Mouse (Mus musculus): ENCODE results near the gene 4930438A08Rik. TPM values are rescaled to one million over a fixed set of nuclear protein-coding genes. Genes with fewer than 3 reads are reported as not detected.

4930438A08Rik gene
- polyA plus RNA-seq, 1 experiment from 2014 or later: not detected

- H3K4me1 ChIP-seq (replicated peaks; ENCODE audit: control insufficient read depth, insufficient read depth, low read length): no peaks in the 10 kb centered on the region
- H3K9me3 ChIP-seq (ENCODE audit: control insufficient read depth, low read length): no peaks in the 10 kb centered on the region
- no peak for ATAC-seq (replicated peaks; ENCODE audit: low FRiP score, low TSS enrichment, low read depth)
- no peak overlapping the region for H3K9ac ChIP-seq (ENCODE audit: low read length)
- no peaks in the 10 kb centered on the region for H3K27me3 ChIP-seq (replicated peaks; ENCODE audit: control insufficient read depth, insufficient read depth, low read length)
- whole genome bisulfite sequencing: 88% methylated on average over 3 of the region's 3 CpGs
- no peaks in the 10 kb centered on the region for H3K36me3 ChIP-seq (ENCODE audit: control insufficient read depth, insufficient read depth, low read length)
- H3K27ac ChIP-seq (ENCODE audit: low read depth): no peak overlapping the region
- DNase-seq (ENCODE audit: low spot score): no peak
- no peak overlapping the region for H3K4me2 ChIP-seq (ENCODE audit: low read length)
- H3K4me3 ChIP-seq (ENCODE audit: low read depth, low read length): no peak overlapping the region
Measured at GRCm38 (mm10) chr11:58262336-58262735, 12.3 kb upstream of the 4930438A08Rik start.

- no peak for DNase-seq (ENCODE audit: low spot score)
- H3K27ac ChIP-seq (ENCODE audit: low read depth): no peak overlapping the region
- H3K27me3 ChIP-seq (replicated peaks; ENCODE audit: control insufficient read depth, insufficient read depth, low read length): no peaks in the 10 kb centered on the region
- no peaks in the 10 kb centered on the region for H3K36me3 ChIP-seq (ENCODE audit: control insufficient read depth, insufficient read depth, low read length)
- no peak overlapping the region for H3K4me3 ChIP-seq (ENCODE audit: low read depth, low read length)
- H3K9ac ChIP-seq (ENCODE audit: low read length): no peak overlapping the region
- H3K4me1 ChIP-seq (replicated peaks; ENCODE audit: control insufficient read depth, insufficient read depth, low read length): no peaks in the 10 kb centered on the region
- no peak overlapping the region for H3K4me2 ChIP-seq (ENCODE audit: low read length)
- ATAC-seq (replicated peaks; ENCODE audit: low FRiP score, low TSS enrichment, low read depth): no peak
- 65% methylated on average over 2 of the region's 2 CpGs for WGBS
- no peaks in the 10 kb centered on the region for H3K9me3 ChIP-seq (ENCODE audit: control insufficient read depth, low read length)
Measured at GRCm38 (mm10) chr11:58263516-58263915, 11.1 kb upstream of the 4930438A08Rik start.

- no peaks in the 10 kb centered on the region for H3K27me3 ChIP-seq (replicated peaks; ENCODE audit: control insufficient read depth, insufficient read depth, low read length)
- no peaks in the 10 kb centered on the region for H3K36me3 ChIP-seq (ENCODE audit: control insufficient read depth, insufficient read depth, low read length)
- ATAC-seq (replicated peaks; ENCODE audit: low FRiP score, low TSS enrichment, low read depth) (no peak), DNase-seq (ENCODE audit: low spot score) (no peak)
- WGBS: 81% methylated on average over 9 of the region's 9 CpGs
- H3K9ac ChIP-seq (ENCODE audit: low read length): no peak overlapping the region
- H3K4me3 ChIP-seq (ENCODE audit: low read depth, low read length): no peak overlapping the region
- H3K27ac ChIP-seq (ENCODE audit: low read depth): no peak overlapping the region
- no peaks in the 10 kb centered on the region for H3K9me3 ChIP-seq (ENCODE audit: control insufficient read depth, low read length)
- H3K4me2 ChIP-seq (ENCODE audit: low read length): no peak overlapping the region
- H3K4me1 ChIP-seq (replicated peaks; ENCODE audit: control insufficient read depth, insufficient read depth, low read length): no peaks in the 10 kb centered on the region
Measured at GRCm38 (mm10) chr11:58264546-58264945, 10.1 kb upstream of the 4930438A08Rik start.

- Histone ChIP-seq H3K36me3 (ENCODE audit: control insufficient read depth, insufficient read depth, low read length) (no peaks in the 10 kb centered on the region), H3K4me3 (ENCODE audit: low read depth, low read length) (no peak overlapping the region), H3K27me3 (replicated peaks; ENCODE audit: control insufficient read depth, insufficient read depth, low read length) (no peaks in the 10 kb centered on the region), H3K27ac (ENCODE audit: low read depth) (no peak overlapping the region), H3K9ac (ENCODE audit: low read length) (no peak overlapping the region), H3K9me3 (ENCODE audit: control insufficient read depth, low read length) (no peaks in the 10 kb centered on the region), H3K4me2 (ENCODE audit: low read length) (no peak overlapping the region), H3K4me1 (replicated peaks; ENCODE audit: control insufficient read depth, insufficient read depth, low read length) (no peaks in the 10 kb centered on the region)
- DNase-seq (ENCODE audit: low spot score) (no peak), ATAC-seq (replicated peaks; ENCODE audit: low FRiP score, low TSS enrichment, low read depth) (no peak)
- WGBS: 76% methylated on average over 3 of the region's 3 CpGs
Measured at GRCm38 (mm10) chr11:58268285-58268684, 6.3 kb upstream of the 4930438A08Rik start.

GRCm38 (mm10) chr11:58275756-58276155, 1.2 kb downstream of the 4930438A08Rik start:
- no peak for ATAC-seq (replicated peaks; ENCODE audit: low FRiP score, low TSS enrichment, low read depth)

GRCm38 (mm10) chr11:58281970-58282496, 7.4 kb downstream of the 4930438A08Rik start:
- H3K9me3 ChIP-seq (ENCODE audit: control insufficient read depth, low read length): no peaks in the 10 kb centered on the region
- DNase-seq (ENCODE audit: low spot score) (no peak), ATAC-seq (replicated peaks; ENCODE audit: low FRiP score, low TSS enrichment, low read depth) (no peak)
- H3K9ac ChIP-seq (ENCODE audit: low read length): no peak overlapping the region
- no peak overlapping the region for H3K4me3 ChIP-seq (ENCODE audit: low read depth, low read length)
- WGBS: 85% methylated on average over 13 of the region's 13 CpGs
- H3K27ac ChIP-seq (ENCODE audit: low read depth): no peak overlapping the region
- H3K4me1 ChIP-seq (replicated peaks; ENCODE audit: control insufficient read depth, insufficient read depth, low read length): no peaks in the 10 kb centered on the region
- H3K36me3 ChIP-seq (ENCODE audit: control insufficient read depth, insufficient read depth, low read length): no peaks in the 10 kb centered on the region
- H3K4me2 ChIP-seq (ENCODE audit: low read length): no peak overlapping the region
- no peaks in the 10 kb centered on the region for H3K27me3 ChIP-seq (replicated peaks; ENCODE audit: control insufficient read depth, insufficient read depth, low read length)

More at GRCm38 (mm10) chr11:58275756-58276155, 1.2 kb downstream of the 4930438A08Rik start:
- no peak overlapping the region for H3K4me2 ChIP-seq (ENCODE audit: low read length)
- H3K9me3 ChIP-seq (ENCODE audit: control insufficient read depth, low read length): no peaks in the 10 kb centered on the region
- 73% methylated on average over 4 of the region's 4 CpGs for WGBS
- no peak overlapping the region for H3K4me3 ChIP-seq (ENCODE audit: low read depth, low read length)
- H3K27ac ChIP-seq (ENCODE audit: low read depth): no peak overlapping the region
- no peaks in the 10 kb centered on the region for H3K27me3 ChIP-seq (replicated peaks; ENCODE audit: control insufficient read depth, insufficient read depth, low read length)
- H3K9ac ChIP-seq (ENCODE audit: low read length): no peak overlapping the region
- DNase-seq (ENCODE audit: low spot score): no peak
- no peaks in the 10 kb centered on the region for H3K36me3 ChIP-seq (ENCODE audit: control insufficient read depth, insufficient read depth, low read length)
- H3K4me1 ChIP-seq (replicated peaks; ENCODE audit: control insufficient read depth, insufficient read depth, low read length): no peaks in the 10 kb centered on the region

- Histone ChIP-seq H3K27ac (ENCODE audit: low read depth) (no peak overlapping the region), H3K36me3 (ENCODE audit: control insufficient read depth, insufficient read depth, low read length) (no peaks in the 10 kb centered on the region), H3K4me3 (ENCODE audit: low read depth, low read length) (no peak overlapping the region), H3K9me3 (ENCODE audit: control insufficient read depth, low read length) (no peaks in the 10 kb centered on the region), H3K4me2 (ENCODE audit: low read length) (no peak overlapping the region), H3K4me1 (replicated peaks; ENCODE audit: control insufficient read depth, insufficient read depth, low read length) (no peaks in the 10 kb centered on the region), H3K9ac (ENCODE audit: low read length) (no peak overlapping the region), H3K27me3 (replicated peaks; ENCODE audit: control insufficient read depth, insufficient read depth, low read length) (no peaks in the 10 kb centered on the region)
- DNase-seq (ENCODE audit: low spot score): no peak
- ATAC-seq (replicated peaks; ENCODE audit: low FRiP score, low TSS enrichment, low read depth): no peak
- WGBS: 84% methylated on average over 5 of the region's 5 CpGs
Measured at GRCm38 (mm10) chr11:58282518-58282917, 7.9 kb downstream of the 4930438A08Rik start.

- 80% methylated on average over 9 of the region's 9 CpGs for WGBS
- H3K4me3 ChIP-seq (ENCODE audit: low read depth, low read length): no peak overlapping the region
- no peak overlapping the region for H3K4me2 ChIP-seq (ENCODE audit: low read length)
- H3K4me1 ChIP-seq (replicated peaks; ENCODE audit: control insufficient read depth, insufficient read depth, low read length): no peaks in the 10 kb centered on the region
- ATAC-seq (replicated peaks; ENCODE audit: low FRiP score, low TSS enrichment, low read depth) (no peak), DNase-seq (ENCODE audit: low spot score) (no peak)
- H3K36me3 ChIP-seq (ENCODE audit: control insufficient read depth, insufficient read depth, low read length): no peaks in the 10 kb centered on the region
- 0 out of 2 replicates have a peak, but pooled peaks cover under 1% of the 10 kb centered on the region for H3K9me3 ChIP-seq (ENCODE audit: control insufficient read depth, low read length)
- no peaks in the 10 kb centered on the region for H3K27me3 ChIP-seq (replicated peaks; ENCODE audit: control insufficient read depth, insufficient read depth, low read length)
- H3K9ac ChIP-seq (ENCODE audit: low read length): no peak overlapping the region
- H3K27ac ChIP-seq (ENCODE audit: low read depth): no peak overlapping the region
Measured at GRCm38 (mm10) chr11:58289992-58290682, 15.5 kb downstream of the 4930438A08Rik start.

GRCm38 (mm10) chr11:58290812-58291211, 16.2 kb downstream of the 4930438A08Rik start:
- no peaks in the 10 kb centered on the region for H3K4me1 ChIP-seq (replicated peaks; ENCODE audit: control insufficient read depth, insufficient read depth, low read length)
- H3K9me3 ChIP-seq (ENCODE audit: control insufficient read depth, low read length): 0 out of 2 replicates have a peak, but pooled peaks cover 2% of the 10 kb centered on the region
- H3K4me3 ChIP-seq (ENCODE audit: low read depth, low read length): no peak overlapping the region
- no peaks in the 10 kb centered on the region for H3K27me3 ChIP-seq (replicated peaks; ENCODE audit: control insufficient read depth, insufficient read depth, low read length)
- H3K4me2 ChIP-seq (ENCODE audit: low read length): no peak overlapping the region
- no peak overlapping the region for H3K9ac ChIP-seq (ENCODE audit: low read length)
- ATAC-seq (replicated peaks; ENCODE audit: low FRiP score, low TSS enrichment, low read depth): no peak
- no peak overlapping the region for H3K27ac ChIP-seq (ENCODE audit: low read depth)
- no peaks in the 10 kb centered on the region for H3K36me3 ChIP-seq (ENCODE audit: control insufficient read depth, insufficient read depth, low read length)
- WGBS: 89% methylated on average over 4 of the region's 4 CpGs
- no peak for DNase-seq (ENCODE audit: low spot score)

Data from intestine, embryonic 14.5 days (tissue).